Mouse (Mus musculus) adipose tissue, adult 10 weeks (tissue): ENCODE data around the gene Aldh1l1. TPM values are rescaled to one million over a fixed set of nuclear protein-coding genes. Genes with fewer than 3 reads are reported as not detected.

Source experiments
- polyA plus RNA-seq: library from polyadenylated mRNA; stranded (reverse); fragments of 350-450 nt; fragmentation: Illumina TruSeq; extraction: RNeasy Lipid Tissue Mini Kit (QIAGEN cat#74804); gene quantifications from one replicate; pipeline ENCODE4 v1.2.3, GENCODE M21; 2014; ENCODE audit warnings: low read depth, low replicate concordance

Aldh1l1 gene
- 54.0 TPM for polyA plus RNA-seq

GRCm38 (mm10) chr6:90486176-90486921, at the start of gene Aldh1l1:
Gene Aldh1l1, plus strand, starts transcription at chr6:90486427.

GRCm38 (mm10) chr6:90462181-90462706, 24.0 kb upstream of the Aldh1l1 start, which contains the start of gene Klf15:
Gene Klf15, plus strand, starts transcription at chr6:90462576.

GRCm38 (mm10) chr6:90604533-90605297, 118.5 kb downstream of the Aldh1l1 start, which contains the start of gene Slc41a3:
Gene Slc41a3, plus strand, starts transcription at chr6:90604725.

Other genes with a start within 250 kb of the Aldh1l1 start
- not detected for gene Vmn1r54, start 240.1 kb upstream of the Aldh1l1 start, polyA plus RNA-seq
- 4.4 TPM for gene BC048671, start 185.2 kb upstream of the Aldh1l1 start, polyA plus RNA-seq
- gene Chst13, start 161.2 kb upstream of the Aldh1l1 start, polyA plus RNA-seq: not detected
- 0.56 TPM for gene Uroc1, start 153.1 kb upstream of the Aldh1l1 start, polyA plus RNA-seq
- gene Zxdc, start 116.9 kb upstream of the Aldh1l1 start, polyA plus RNA-seq: 12.2 TPM
- 3.5 TPM for gene Cfap100, start 57.6 kb upstream of the Aldh1l1 start, polyA plus RNA-seq
- 31.9 TPM for gene Klf15, start 23.9 kb upstream of the Aldh1l1 start, polyA plus RNA-seq
- 46.0 TPM for gene Slc41a3, start 118.3 kb downstream of the Aldh1l1 start, polyA plus RNA-seq